Mouse (Mus musculus) telencephalon, adult 2 months (tissue): ENCODE results near the gene Apoa2.

Source experiments
- DNase-seq: peaks from one replicate; pipeline ENCODE4 v3.0.0-alpha.2; 2011; ENCODE audit warnings: low read depth, low spot score

Gene Apoa2

GRCm38 (mm10) chr1:171258921-171259320 lies 34.1 kb downstream of the Apoa2 start:
- DNase-seq = no peak

- no peak for DNase-seq
Observed at GRCm38 (mm10) chr1:171260316-171260715, 35.5 kb downstream of the Apoa2 start.

- peak; percentile 95 for DNase-seq
Observed at GRCm38 (mm10) chr1:171262594-171263130, 37.8 kb downstream of the Apoa2 start.

GRCm38 (mm10) chr1:171263185-171263611 lies 38.3 kb downstream of the Apoa2 start:
- DNase-seq = peak; percentile 88

GRCm38 (mm10) chr1:171263666-171264461 lies 39.0 kb downstream of the Apoa2 start:
- DNase-seq = no peak

- peak; percentile 60 for DNase-seq
Observed at GRCm38 (mm10) chr1:171265971-171266744, 41.3 kb downstream of the Apoa2 start.

GRCm38 (mm10) chr1:171268341-171268740 lies 43.5 kb downstream of the Apoa2 start:
- DNase-seq = no peak

GRCm38 (mm10) chr1:171269848-171270572 lies 45.2 kb downstream of the Apoa2 start, which contains the start of gene B4galt3:
Gene B4galt3 (plus strand): TSS chr1:171270328.
- DNase-seq = peak; percentile 81

- no peak for DNase-seq
Observed at GRCm38 (mm10) chr1:171270573-171270900, 45.7 kb downstream of the Apoa2 start.

- no peak for DNase-seq
Observed at GRCm38 (mm10) chr1:171271196-171271595, 46.3 kb downstream of the Apoa2 start.

GRCm38 (mm10) chr1:171271622-171272021 lies 46.8 kb downstream of the Apoa2 start:
- no peak for DNase-seq

- DNase-seq = no peak
Observed at GRCm38 (mm10) chr1:171272086-171272485, 47.2 kb downstream of the Apoa2 start.

GRCm38 (mm10) chr1:171274171-171274570 lies 49.3 kb downstream of the Apoa2 start:
- no peak for DNase-seq

GRCm38 (mm10) chr1:171275144-171275734 lies 50.4 kb downstream of the Apoa2 start:
- DNase-seq = no peak
